8 mouse cellular contexts compared by ENCODE assay signal in the genomic region with DNA sequence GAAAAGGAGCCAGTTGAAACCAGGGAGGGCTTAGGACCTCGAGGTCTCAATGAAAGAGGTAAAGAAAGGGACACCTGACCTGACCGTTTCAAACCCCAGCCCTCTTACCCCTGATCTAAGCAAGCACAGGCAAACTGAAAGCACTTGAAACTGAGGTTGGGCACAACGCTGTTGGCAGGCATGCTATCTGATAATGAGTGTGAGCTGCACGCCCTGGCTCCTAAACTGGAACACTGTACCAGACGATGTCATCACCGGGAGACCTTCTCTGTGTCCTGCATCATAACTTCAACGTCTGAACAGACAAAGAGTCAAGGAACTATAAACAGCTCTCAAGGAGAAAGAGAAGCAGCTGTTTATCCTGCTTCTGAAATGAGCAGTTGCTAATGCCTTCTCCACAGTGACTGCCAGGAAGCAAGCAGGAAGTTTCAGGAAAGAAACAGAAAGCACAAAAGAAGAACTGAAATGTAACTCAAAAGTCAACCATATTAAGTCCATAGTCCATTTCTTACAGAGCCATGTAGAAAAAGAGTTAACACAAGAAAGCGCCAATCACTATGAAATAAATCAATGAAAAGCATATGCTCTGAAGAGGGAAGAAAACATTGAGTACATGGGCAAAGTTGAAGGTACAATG.
A peak's percentile ranks its signal among the peaks of the same experiment; 100 is the strongest.
DNase-seq lines count a peak whose midpoint lies in the region; ATAC-seq and TF ChIP-seq lines count a peak whose summit lies in the region.

No protein-coding gene starts in this region.

- no peaks in the 10 kb centered on the region for H3K36me3 ChIP-seq in liver, adult 2 months (ENCODE audit: control insufficient read depth, insufficient read depth, low read length)
- H3K36me3 ChIP-seq in liver, embryonic 15.5 days (replicated peaks) = no peaks in the 10 kb centered on the region
- H3K36me3 ChIP-seq in stomach, embryonic 15.5 days = no peaks in the 10 kb centered on the region

- peaks cover 5% of the 10 kb centered on the region; the same call in 1 of the 2 replicates for H3K4me1 ChIP-seq in liver, adult 2 months (ENCODE audit: control insufficient read depth, insufficient read depth, low read length)
- H3K4me1 ChIP-seq in liver, embryonic 15.5 days (replicated peaks) = peaks cover 6% of the 10 kb centered on the region
- H3K4me1 ChIP-seq in stomach, embryonic 15.5 days = peaks cover 6% of the 10 kb centered on the region; the same call in 1 of the 2 replicates

- H3K4me3 ChIP-seq in liver, adult 2 months (ENCODE audit: insufficient read depth, low read depth, low read length) = no peak overlapping the region
- H3K4me3 ChIP-seq in liver, embryonic 15.5 days (replicated peaks) = no peak overlapping the region
- peak overlapping the region; percentile 8; the same call in 1 of the 2 replicates for H3K4me3 ChIP-seq in stomach, embryonic 15.5 days (replicated peaks)

- H3K27ac ChIP-seq in liver, adult 2 months (replicated peaks; ENCODE audit: insufficient read depth, low read depth, low read length) = no peak overlapping the region
- no peak overlapping the region for H3K27ac ChIP-seq in liver, embryonic 15.5 days (replicated peaks)
- no peak overlapping the region for H3K27ac ChIP-seq in stomach, embryonic 15.5 days

- no peak overlapping the region for H3K9ac ChIP-seq in liver, adult 2 months (ENCODE audit: low read depth, low read length)
- H3K9ac ChIP-seq in liver, embryonic 15.5 days = no peak overlapping the region
- H3K9ac ChIP-seq in stomach, embryonic 15.5 days = no peak overlapping the region

- peak; percentile 61 for DNase-seq in liver, adult 2 months (ENCODE audit: extremely low read depth, low read depth, low spot score)
- no peak for DNase-seq in liver
- no peak for DNase-seq in c-Kit-positive CD71-positive TER-119-positive erythroid progenitor cells, embryonic 14.5 days (ENCODE audit: low spot score)
- no peak for DNase-seq in left cerebral cortex, adult 11 months (ENCODE audit: low spot score)
- DNase-seq in neural tube, embryonic 10.5 days (ENCODE audit: extremely low spot score, low spot score) = no peak

- no peaks in the 10 kb centered on the region for H3K79me2 ChIP-seq in liver, adult 2 months (ENCODE audit: control insufficient read depth, insufficient read depth, low read length)

- TF ChIP-seq POLR2A in liver, adult 2 months (IDR thresholded peaks at IDR 0.05; ENCODE audit: extremely low read depth, insufficient read depth, low read length) = no peak

- H3K27me3 ChIP-seq in liver, adult 2 months (ENCODE audit: control insufficient read depth, insufficient read depth, low read length) = no peaks in the 10 kb centered on the region
- no peaks in the 10 kb centered on the region for H3K27me3 ChIP-seq in liver, embryonic 15.5 days
- no peaks in the 10 kb centered on the region for H3K27me3 ChIP-seq in stomach, embryonic 15.5 days (replicated peaks)

- peak overlapping the region; percentile 23 for H3K4me2 ChIP-seq in liver, embryonic 15.5 days
- peak overlapping the region; percentile 45 for H3K4me2 ChIP-seq in stomach, embryonic 15.5 days

- WGBS in liver, adult 2 months = 9% methylated on average over 8 of the region's 8 CpGs
- WGBS in liver, embryonic 15.5 days (ENCODE audit: insufficient replicate concordance) = 21% methylated on average over 8 of the region's 8 CpGs
- 12% methylated on average over 8 of the region's 8 CpGs for whole genome bisulfite sequencing in stomach, embryonic 15.5 days

- H3K9me3 ChIP-seq in liver, embryonic 15.5 days (replicated peaks) = no peaks in the 10 kb centered on the region
- H3K9me3 ChIP-seq in stomach, embryonic 15.5 days = no peaks in the 10 kb centered on the region

- no peak for TF ChIP-seq CTCF in liver, adult 2 months (IDR thresholded peaks at IDR 0.05; ENCODE audit: low read depth, low read length)

- peak; percentile 77 for ATAC-seq in granulocyte monocyte progenitor cell, adult 5-6 weeks (replicated peaks; ENCODE audit: poor library complexity, severe bottlenecking)
- ATAC-seq in liver, embryonic 15.5 days (ENCODE audit: insufficient read depth) = no peak
- no peak; the same call in 1 of the 2 replicates for ATAC-seq in stomach, embryonic 15.5 days (ENCODE audit: insufficient read depth, low FRiP score, low read depth)
